Mouse (Mus musculus) embryonic facial prominence, embryonic 14.5 days (tissue): ENCODE measurements around the gene Dclk2. TPM values are rescaled to one million over a fixed set of nuclear protein-coding genes. Genes with fewer than 3 reads are reported as not detected.

ENCODE experiments used
- ATAC-seq: fragments of 200-750 bp; cut with Nextera tagmentation; 2 replicates; pipeline ENCODE4 v1.8.0; 2017; ENCODE audit warnings: low read depth, moderate number of reproducible peaks, moderate TSS enrichment
- DNase-seq: peaks from one replicate; pipeline ENCODE4 v3.0.0-alpha.2; 2015; ENCODE audit warnings: low spot score
- H3K27ac ChIP-seq: fragments of 300-500 bp; sonication (generic); replicated peaks from 2 replicates; pipeline ENCODE4 v1.5.1; 2014; ENCODE audit warnings: low read depth, mild to moderate bottlenecking, low read length, moderate library complexity
- H3K27me3 ChIP-seq: fragments of 300-500 bp; sonication (generic); replicated peaks from 2 replicates; pipeline ENCODE4 v1.6.1; 2014; ENCODE audit warnings: low read length; ENCODE audit not compliant: control insufficient read depth, insufficient read depth
- H3K36me3 ChIP-seq: fragments of 300-500 bp; sonication (generic); 2 replicates; pipeline ENCODE4 v1.6.1; 2014; ENCODE audit warnings: low read length, mixed read lengths; ENCODE audit not compliant: control insufficient read depth, insufficient read depth
- H3K4me1 ChIP-seq: fragments of 300-500 bp; sonication (generic); 2 replicates; pipeline ENCODE4 v1.6.1; 2014; ENCODE audit warnings: antibody characterized with exemption, low read length; ENCODE audit not compliant: control insufficient read depth, insufficient read depth
- H3K4me2 ChIP-seq: fragments of 300-500 bp; sonication (generic); 2 replicates; pipeline ENCODE4 v1.6.1; 2014; ENCODE audit warnings: low read depth, mild to moderate bottlenecking, low read length, moderate library complexity, mixed read lengths
- H3K4me3 ChIP-seq: fragments of 300-500 bp; sonication (generic); 2 replicates; pipeline ENCODE4 v1.5.1; 2014; ENCODE audit warnings: low read depth, mild to moderate bottlenecking, low read length
- H3K9ac ChIP-seq: fragments of 300-500 bp; sonication (generic); 2 replicates; pipeline ENCODE4 v1.6.1; 2014; ENCODE audit warnings: low read depth, mild to moderate bottlenecking, low read length, moderate library complexity, mixed read lengths
- H3K9me3 ChIP-seq: fragments of 300-500 bp; sonication (generic); 2 replicates; pipeline ENCODE4 v1.6.1; 2016; ENCODE audit warnings: low read length; ENCODE audit not compliant: control insufficient read depth
- WGBS: fragments of 180-500 bp; shearing (Covaris S2); extraction: QIAGEN DNeasy Blood & Tissue Kit; methylation state at CpG from one replicate; pipeline ENCODE4 v1.1.7; 2014; 5-methylcytosine and 5-hydroxymethylcytosine counted together
- polyA plus RNA-seq: library from polyadenylated mRNA; unstranded; fragments of >200 nt; fragmentation: Nextera tagmentation; extraction: Ambion mirVana; gene quantifications from 2 replicates; pipeline ENCODE4 v1.2.1, GENCODE M21; 2014

Gene Dclk2
- polyA plus RNA-seq, 1 experiment from 2014 or later: 9.9 TPM

- H3K4me1 ChIP-seq: peaks cover 49% of the 10 kb centered on the region
- WGBS: 80% methylated on average over 2 of the region's 2 CpGs
- H3K36me3 ChIP-seq: no peaks in the 10 kb centered on the region
Observed at GRCm38 (mm10) chr3:86847536-86847935, 73.1 kb downstream of the Dclk2 start.

GRCm38 (mm10) chr3:86846036-86846435, 74.6 kb downstream of the Dclk2 start:
- Histone ChIP-seq H3K9ac (no peak overlapping the region), H3K27me3 (no peaks in the 10 kb centered on the region), H3K9me3 (no peaks in the 10 kb centered on the region), H3K4me3 (no peak overlapping the region), H3K36me3 (no peaks in the 10 kb centered on the region), H3K4me1 (peaks cover 38% of the 10 kb centered on the region), H3K4me2 (no peak overlapping the region; the same call in 1 of the 2 replicates), H3K27ac (peak overlapping the region; percentile 72)
- DNase-seq (peak; percentile 74), ATAC-seq (no peak)
- WGBS: 9% methylated on average over 4 of the region's 4 CpGs

More at GRCm38 (mm10) chr3:86847536-86847935, 73.1 kb downstream of the Dclk2 start:
- DNase-seq (no peak), ATAC-seq (no peak)
- no peak overlapping the region for H3K4me2 ChIP-seq
- no peak overlapping the region for H3K4me3 ChIP-seq
- H3K9ac ChIP-seq: no peak overlapping the region
- no peaks in the 10 kb centered on the region for H3K9me3 ChIP-seq
- no peak overlapping the region for H3K27ac ChIP-seq
- H3K27me3 ChIP-seq: no peaks in the 10 kb centered on the region

- Histone ChIP-seq H3K27ac (peak overlapping the region; percentile 72), H3K36me3 (no peaks in the 10 kb centered on the region), H3K4me1 (peaks cover 34% of the 10 kb centered on the region), H3K9ac (no peak overlapping the region), H3K9me3 (no peaks in the 10 kb centered on the region), H3K4me3 (no peak overlapping the region), H3K4me2 (no peak overlapping the region; the same call in 1 of the 2 replicates), H3K27me3 (no peaks in the 10 kb centered on the region)
- DNase-seq (no peak), ATAC-seq (peak; percentile 61; the same call in 1 of the 2 replicates)
- 71% methylated on average over 1 of the region's 1 CpGs for WGBS
Observed at GRCm38 (mm10) chr3:86845578-86845977, 75.1 kb downstream of the Dclk2 start.

GRCm38 (mm10) chr3:86844804-86845481, 75.7 kb downstream of the Dclk2 start:
- Histone ChIP-seq H3K9me3 (no peaks in the 10 kb centered on the region), H3K4me3 (no peak overlapping the region), H3K4me1 (peaks cover 30% of the 10 kb centered on the region), H3K27ac (peak overlapping the region; percentile 72), H3K27me3 (no peaks in the 10 kb centered on the region), H3K9ac (no peak overlapping the region), H3K4me2 (peak overlapping the region; percentile 23), H3K36me3 (no peaks in the 10 kb centered on the region)
- ATAC-seq: peak; percentile 66; the same call in 1 of the 2 replicates
- WGBS: 21% methylated on average over 8 of the region's 8 CpGs
- DNase-seq: peak; percentile 80

- no peak overlapping the region for H3K9ac ChIP-seq
- no peaks in the 10 kb centered on the region for H3K9me3 ChIP-seq
- H3K27ac ChIP-seq: no peak overlapping the region
- no peak overlapping the region for H3K4me2 ChIP-seq
- no peak overlapping the region for H3K4me3 ChIP-seq
- 74% methylated on average over 2 of the region's 2 CpGs for WGBS
- peaks cover 22% of the 10 kb centered on the region for H3K4me1 ChIP-seq
- H3K27me3 ChIP-seq: no peaks in the 10 kb centered on the region
- DNase-seq (no peak), ATAC-seq (no peak)
- no peaks in the 10 kb centered on the region for H3K36me3 ChIP-seq
Observed at GRCm38 (mm10) chr3:86842461-86842860, 78.2 kb downstream of the Dclk2 start.

- H3K4me1 ChIP-seq: peaks cover 7% of the 10 kb centered on the region
Observed at GRCm38 (mm10) chr3:86839606-86840005, 81.0 kb downstream of the Dclk2 start.

GRCm38 (mm10) chr3:86837386-86837785, 83.3 kb downstream of the Dclk2 start:
- Histone ChIP-seq H3K9ac (no peak overlapping the region), H3K4me1 (0 out of 2 replicates have a peak, but pooled peaks cover 4% of the 10 kb centered on the region), H3K36me3 (no peaks in the 10 kb centered on the region), H3K27ac (no peak overlapping the region), H3K9me3 (no peaks in the 10 kb centered on the region), H3K4me3 (no peak overlapping the region), H3K4me2 (no peak overlapping the region), H3K27me3 (no peaks in the 10 kb centered on the region)
- no peak for DNase-seq
- 58% methylated on average over 5 of the region's 5 CpGs for WGBS
- ATAC-seq: no peak

More at GRCm38 (mm10) chr3:86839606-86840005, 81.0 kb downstream of the Dclk2 start:
- DNase-seq (no peak), ATAC-seq (no peak)
- H3K27me3 ChIP-seq: no peaks in the 10 kb centered on the region
- 28% methylated on average over 3 of the region's 3 CpGs for WGBS
- no peaks in the 10 kb centered on the region for H3K36me3 ChIP-seq
- H3K4me3 ChIP-seq: no peak overlapping the region
- no peaks in the 10 kb centered on the region for H3K9me3 ChIP-seq
- no peak overlapping the region for H3K4me2 ChIP-seq
- H3K27ac ChIP-seq: no peak overlapping the region
- no peak overlapping the region for H3K9ac ChIP-seq

GRCm38 (mm10) chr3:86835180-86835579, 85.5 kb downstream of the Dclk2 start:
- H3K4me2 ChIP-seq: no peak overlapping the region
- no peaks in the 10 kb centered on the region for H3K9me3 ChIP-seq
- H3K27ac ChIP-seq: no peak overlapping the region
- 94% methylated on average over 4 of the region's 4 CpGs for WGBS
- H3K36me3 ChIP-seq: no peaks in the 10 kb centered on the region
- no peaks in the 10 kb centered on the region for H3K27me3 ChIP-seq
- no peak for DNase-seq
- no peak overlapping the region for H3K9ac ChIP-seq
- ATAC-seq: no peak
- H3K4me3 ChIP-seq: no peak overlapping the region
- H3K4me1 ChIP-seq: 0 out of 2 replicates have a peak, but pooled peaks cover 4% of the 10 kb centered on the region

GRCm38 (mm10) chr3:86834341-86834740, 86.3 kb downstream of the Dclk2 start:
- no peak overlapping the region for H3K9ac ChIP-seq
- 65% methylated on average over 7 of the region's 7 CpGs for WGBS
- H3K4me1 ChIP-seq: no peaks in the 10 kb centered on the region
- H3K4me3 ChIP-seq: no peak overlapping the region
- ATAC-seq: no peak
- no peaks in the 10 kb centered on the region for H3K36me3 ChIP-seq
- peak; percentile 41 for DNase-seq
- peak overlapping the region; percentile 70; the same call in 1 of the 2 replicates for H3K27ac ChIP-seq
- H3K4me2 ChIP-seq: no peak overlapping the region
- no peaks in the 10 kb centered on the region for H3K27me3 ChIP-seq
- no peaks in the 10 kb centered on the region for H3K9me3 ChIP-seq
